Mouse (Mus musculus) hindbrain, embryonic 13.5 days (tissue): Measurements from ENCODE around the gene Gm6902. TPM values are rescaled to one million over a fixed set of nuclear protein-coding genes. Genes with fewer than 3 reads are reported as not detected.
"Not testable (repeated sequence)": the region's sequence is repeated elsewhere in the genome, so short reads cannot be mapped to it uniquely, and the experiment has no call there.

Source experiments
- ATAC-seq: fragments of 200-750 bp; cut with Nextera tagmentation; 2 replicates; pipeline ENCODE4 v1.8.0; 2017; ENCODE audit warnings: moderate TSS enrichment; ENCODE audit not compliant: low FRiP score
- H3K27ac ChIP-seq: fragments of 300-500 bp; sonication (generic); 2 replicates; pipeline ENCODE4 v1.5.1; 2015; ENCODE audit warnings: inconsistent platforms, mild to moderate bottlenecking, moderate library complexity
- H3K27me3 ChIP-seq: fragments of 300-500 bp; sonication (generic); 2 replicates; pipeline ENCODE4 v1.6.1; 2015; ENCODE audit warnings: mild to moderate bottlenecking, inconsistent platforms
- H3K36me3 ChIP-seq: fragments of 300-500 bp; sonication (generic); 2 replicates; pipeline ENCODE4 v1.6.1; 2015; ENCODE audit warnings: mild to moderate bottlenecking, inconsistent platforms
- H3K4me1 ChIP-seq: fragments of 300-500 bp; sonication (generic); replicated peaks from 2 replicates; pipeline ENCODE4 v1.6.1; 2015; ENCODE audit warnings: inconsistent platforms
- H3K4me2 ChIP-seq: fragments of 300-500 bp; sonication (generic); 2 replicates; pipeline ENCODE4 v1.6.1; 2015; ENCODE audit warnings: inconsistent platforms, mild to moderate bottlenecking, moderate library complexity
- H3K4me3 ChIP-seq: fragments of 300-500 bp; sonication (generic); 2 replicates; pipeline ENCODE4 v1.5.1; 2015; ENCODE audit warnings: mild to moderate bottlenecking, inconsistent platforms
- H3K9ac ChIP-seq: fragments of 300-500 bp; sonication (generic); 2 replicates; pipeline ENCODE4 v1.6.1; 2015; ENCODE audit warnings: mild to moderate bottlenecking, inconsistent platforms
- H3K9me3 ChIP-seq: fragments of 300-500 bp; sonication (generic); 2 replicates; pipeline ENCODE4 v1.6.1; 2016; ENCODE audit warnings: inconsistent platforms
- WGBS: fragments of 180-500 bp; shearing (Covaris S2); methylation state at CpG from one replicate; pipeline ENCODE4 v1.1.7; 2015; 5-methylcytosine and 5-hydroxymethylcytosine counted together
- polyA plus RNA-seq: library from polyadenylated mRNA; unstranded; fragments of >200 nt; fragmentation: Nextera tagmentation; extraction: Ambion mirVana; gene quantifications from 2 replicates; pipeline ENCODE4 v1.2.1, GENCODE M21; 2015

The Gm6902 gene
- polyA plus RNA-seq: not detected in 2 replicates

GRCm38 (mm10) chr7:23278800-23279199 lies at the start of gene Gm6902:
Gene Gm6902, minus strand, starts transcription at chr7:23278900.
- not testable (repeated sequence) for H3K4me2 ChIP-seq, H3K27ac ChIP-seq, H3K4me1 ChIP-seq, H3K4me3 ChIP-seq, H3K9me3 ChIP-seq, H3K9ac ChIP-seq, H3K27me3 ChIP-seq, ATAC-seq, H3K36me3 ChIP-seq
- no CpG with 5 or more reads among the region's 2 CpGs for WGBS

DNA sequence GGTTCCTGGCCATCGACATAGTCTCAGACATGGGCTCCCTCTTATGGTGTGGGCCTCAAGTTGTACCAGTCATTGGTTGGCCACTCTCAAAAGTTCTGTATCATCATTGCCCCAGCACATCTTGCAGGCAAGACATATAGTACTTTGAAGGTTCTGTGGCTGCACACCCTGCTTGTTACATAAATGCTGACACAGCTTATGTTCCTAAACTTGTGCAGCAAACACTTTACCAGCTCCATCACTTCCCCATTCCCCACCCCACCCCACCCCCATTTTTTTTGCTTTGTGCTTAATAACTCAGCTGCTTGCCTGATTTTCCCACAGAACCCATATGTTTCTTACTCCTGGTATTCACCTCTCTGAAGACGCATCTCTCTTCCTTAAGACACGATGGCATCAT lies 22.2 kb upstream of the Gm6902 start, which contains the start of gene Nlrp4e:
TSS of gene Nlrp4e (plus strand) at position 301 of the 400 bp plus-strand sequence.
- not testable (repeated sequence) for H3K9ac ChIP-seq, H3K27ac ChIP-seq, H3K4me2 ChIP-seq, ATAC-seq, H3K4me1 ChIP-seq, H3K27me3 ChIP-seq, H3K4me3 ChIP-seq, H3K36me3 ChIP-seq
- WGBS: 78% methylated on average over 3 of the region's 3 CpGs
- H3K9me3 ChIP-seq: peaks cover 22% of the 10 kb centered on the region

- not testable (repeated sequence) for H3K4me1 ChIP-seq, H3K4me3 ChIP-seq, H3K9ac ChIP-seq, ATAC-seq, H3K27ac ChIP-seq, H3K36me3 ChIP-seq, H3K27me3 ChIP-seq, H3K9me3 ChIP-seq, H3K4me2 ChIP-seq
- WGBS: no CpG with 5 or more reads among the region's 2 CpGs
These were observed 27.1 kb downstream of the Gm6902 start, which contains the start of gene Vmn1r166 for GRCm38 (mm10) chr7:23251582-23251981. Gene Vmn1r166, minus strand, starts transcription at chr7:23251682.

Other genes starting within 250 kb of the Gm6902 start
- not detected in 2 replicates for gene Vmn1r163, start 223.4 kb downstream of the Gm6902 start, polyA plus RNA-seq
- gene Gm8720, start 211.4 kb downstream of the Gm6902 start, polyA plus RNA-seq: not detected in 2 replicates
- not detected in 2 replicates for gene Gm10662, start 134.4 kb downstream of the Gm6902 start, polyA plus RNA-seq
- gene Vmn1r165, start 61.6 kb downstream of the Gm6902 start, polyA plus RNA-seq: not detected in 2 replicates
- gene Vmn1r166, start 27.2 kb downstream of the Gm6902 start, polyA plus RNA-seq: not detected in 2 replicates
- gene Nlrp4e, start 22.3 kb upstream of the Gm6902 start, polyA plus RNA-seq: not detected in 2 replicates
- not detected in 2 replicates for gene Nlrp5, start 107.0 kb upstream of the Gm6902 start, polyA plus RNA-seq
- gene Vmn1r167, start 228.3 kb upstream of the Gm6902 start, polyA plus RNA-seq: not detected in 2 replicates